Mouse (Mus musculus) midbrain, postnatal 0 days (tissue): ENCODE measurements around the gene Acsl5. TPM values are rescaled to one million over a fixed set of nuclear protein-coding genes. Genes with fewer than 3 reads are reported as not detected.

Source experiments
- ATAC-seq: fragments of 200-750 bp; cut with Nextera tagmentation; 2 replicates; pipeline ENCODE4 v1.8.0; 2017; ENCODE audit warnings: moderate number of reproducible peaks, mild to moderate bottlenecking, moderate TSS enrichment, moderate library complexity; ENCODE audit not compliant: low FRiP score
- DNase-seq: peaks from one replicate; pipeline ENCODE4 v3.0.0-alpha.2; 2015; ENCODE audit warnings: low spot score
- H3K27ac ChIP-seq: fragments of 300-500 bp; sonication (generic); 2 replicates; pipeline ENCODE4 v1.5.1; 2014; ENCODE audit warnings: low read depth, mild to moderate bottlenecking, low read length, mixed read lengths
- H3K27me3 ChIP-seq: fragments of 300-500 bp; sonication (generic); 2 replicates; pipeline ENCODE4 v1.6.1; 2014; ENCODE audit warnings: low read length, control low read depth, mixed read lengths; ENCODE audit not compliant: insufficient read depth
- H3K36me3 ChIP-seq: fragments of 300-500 bp; sonication (generic); 2 replicates; pipeline ENCODE4 v1.6.1; 2014; ENCODE audit warnings: low read length, control low read depth, mixed read lengths; ENCODE audit not compliant: insufficient read depth
- H3K4me1 ChIP-seq: fragments of 300-500 bp; sonication (generic); 2 replicates; pipeline ENCODE4 v1.6.1; 2014; ENCODE audit warnings: mild to moderate bottlenecking, control low read depth, antibody characterized with exemption, low read length, mixed read lengths; ENCODE audit not compliant: insufficient read depth
- H3K4me2 ChIP-seq: fragments of 300-500 bp; sonication (generic); 2 replicates; pipeline ENCODE4 v1.6.1; 2014; ENCODE audit warnings: low read depth, mild to moderate bottlenecking, low read length, mixed read lengths; ENCODE audit not compliant: poor library complexity, severe bottlenecking
- H3K4me3 ChIP-seq: fragments of 300-500 bp; sonication (generic); 2 replicates; pipeline ENCODE4 v1.5.1; 2014; ENCODE audit warnings: low read depth, mild to moderate bottlenecking, low read length, moderate library complexity
- H3K9ac ChIP-seq: fragments of 300-500 bp; sonication (generic); replicated peaks from 2 replicates; pipeline ENCODE4 v1.6.1; 2014; ENCODE audit warnings: mild to moderate bottlenecking, low read length, moderate library complexity, mixed read lengths; ENCODE audit not compliant: poor library complexity, severe bottlenecking
- H3K9me3 ChIP-seq: fragments of 300-500 bp; sonication (generic); 2 replicates; pipeline ENCODE4 v1.6.1; 2016; ENCODE audit warnings: low read length, control low read depth
- CTCF ChIP-seq: IDR thresholded peaks from 2 replicates; pipeline ENCODE4 v1.5.1; 2016; ENCODE audit warnings: antibody characterized with exemption, mild to moderate bottlenecking
- WGBS: fragments of 180-500 bp; shearing (Covaris S2); extraction: QIAGEN DNeasy Blood & Tissue Kit; methylation state at CpG from one replicate; pipeline ENCODE4 v1.1.7; 2014; 5-methylcytosine and 5-hydroxymethylcytosine counted together
- polyA plus RNA-seq: library from polyadenylated mRNA; unstranded; fragments of >200 nt; fragmentation: Nextera tagmentation; extraction: Ambion mirVana; gene quantifications from 2 replicates; pipeline ENCODE4 v1.2.1, GENCODE M21; 2015
- total RNA-seq: library from RNA; depleted of rRNA; stranded (reverse); fragments of >200 nt; gene quantifications from 2 replicates; pipeline ENCODE4 v1.2.3, GENCODE M21; 2014; rRNA removed

Acsl5 gene
- 15.1 and 18.0 TPM in 2 replicates for total RNA-seq
- polyA plus RNA-seq, result 12.7 and 13.9 TPM in 2 replicates

DNA sequence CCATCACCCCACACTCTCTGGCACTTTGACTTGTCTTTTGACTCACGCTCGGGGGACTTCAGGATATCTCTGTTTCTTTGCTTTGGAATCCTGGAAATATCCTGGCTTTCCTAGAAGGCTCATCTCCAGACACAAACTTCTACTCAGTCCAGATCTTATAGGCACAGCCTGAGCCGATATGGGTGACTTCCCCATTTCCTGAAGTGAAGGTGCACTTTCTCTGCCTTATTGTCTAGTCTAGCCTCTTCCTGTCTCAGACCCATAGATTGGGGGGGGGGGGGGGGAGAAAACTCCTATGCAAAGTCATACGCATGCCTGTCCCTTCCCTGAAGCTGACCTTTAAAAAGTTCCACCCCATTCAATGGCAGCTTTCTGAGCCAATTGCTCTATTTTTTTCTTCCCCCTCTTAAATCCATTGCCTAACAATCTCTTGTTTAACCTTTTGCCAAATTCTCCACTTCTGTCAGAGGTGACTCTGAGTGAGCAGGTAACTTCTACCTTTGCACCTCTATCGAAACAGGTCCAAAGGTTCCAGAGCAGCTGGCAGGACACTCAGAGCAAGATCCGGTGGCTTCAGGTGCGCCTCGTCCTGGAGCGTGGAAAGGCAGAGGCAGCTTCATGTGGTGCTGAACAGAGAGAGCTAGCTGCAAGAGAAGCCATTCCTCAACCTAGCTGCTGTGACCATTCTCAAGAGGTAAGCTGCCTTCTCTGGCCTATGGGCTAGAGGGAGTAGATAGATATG, at the start of gene Acsl5:
TSS of gene Acsl5 (plus strand) at position 556 of the 742 bp plus-strand sequence.
- Histone ChIP-seq H3K4me2 (no peak within 1 kb of the TSS), H3K4me3 (no peak within 1 kb of the TSS), H3K9ac (no peak within 1 kb of the TSS), H3K27ac (no peak within 1 kb of the TSS), H3K4me1 (no peaks in the 10 kb centered on the region), H3K27me3 (no peaks in the 10 kb centered on the region), H3K9me3 (no peaks in the 10 kb centered on the region), H3K36me3 (no peaks in the 10 kb centered on the region)
- 96% methylated on average over 9 of the region's 9 CpGs for WGBS
- no peak for DNase-seq
- TF ChIP-seq CTCF, result no peak
- no peak for ATAC-seq

DNA sequence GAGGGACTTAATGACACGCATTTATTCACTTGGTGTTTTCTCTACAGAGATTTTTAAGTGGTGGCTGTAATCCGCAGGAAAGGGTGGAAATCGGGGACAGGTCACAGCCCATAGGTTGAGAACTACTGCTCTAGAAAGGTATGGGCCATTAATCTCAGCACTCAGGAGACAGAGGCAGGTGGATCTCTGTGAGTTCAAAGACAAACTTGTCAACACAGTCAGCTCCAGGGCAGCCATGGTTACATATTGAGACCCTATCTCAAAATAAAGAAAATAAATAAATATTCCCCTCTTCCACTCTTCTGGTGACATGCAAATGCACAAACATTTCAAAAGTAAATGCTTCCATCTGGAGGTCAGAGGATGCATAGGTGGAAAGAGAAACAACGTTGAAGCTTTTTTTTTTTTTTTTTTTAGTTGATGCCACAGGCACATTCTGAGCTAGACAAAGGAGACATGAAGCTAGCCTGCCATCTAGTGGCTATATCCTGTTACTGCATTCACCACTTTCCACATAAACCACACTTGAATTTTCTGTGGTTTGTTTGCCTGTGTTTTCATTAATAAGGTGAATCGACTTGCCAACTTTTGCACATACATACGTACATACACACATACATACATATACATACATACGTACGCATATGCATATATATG, 45.1 kb upstream of the Acsl5 start:
- no peaks in the 10 kb centered on the region for H3K27me3 ChIP-seq
- WGBS, result 38% methylated on average over 8 of the region's 8 CpGs
- no peak overlapping the region for H3K4me3 ChIP-seq
- no peaks in the 10 kb centered on the region for H3K9me3 ChIP-seq
- H3K9ac ChIP-seq, result no peak overlapping the region
- ATAC-seq (peak; percentile 63; the same call in 1 of the 2 replicates), DNase-seq (peak; percentile 86)
- H3K4me2 ChIP-seq, result no peak overlapping the region
- H3K27ac ChIP-seq, result no peak overlapping the region
- TF ChIP-seq CTCF, result peak; percentile 94
- no peaks in the 10 kb centered on the region for H3K36me3 ChIP-seq
- no peaks in the 10 kb centered on the region for H3K4me1 ChIP-seq

DNA sequence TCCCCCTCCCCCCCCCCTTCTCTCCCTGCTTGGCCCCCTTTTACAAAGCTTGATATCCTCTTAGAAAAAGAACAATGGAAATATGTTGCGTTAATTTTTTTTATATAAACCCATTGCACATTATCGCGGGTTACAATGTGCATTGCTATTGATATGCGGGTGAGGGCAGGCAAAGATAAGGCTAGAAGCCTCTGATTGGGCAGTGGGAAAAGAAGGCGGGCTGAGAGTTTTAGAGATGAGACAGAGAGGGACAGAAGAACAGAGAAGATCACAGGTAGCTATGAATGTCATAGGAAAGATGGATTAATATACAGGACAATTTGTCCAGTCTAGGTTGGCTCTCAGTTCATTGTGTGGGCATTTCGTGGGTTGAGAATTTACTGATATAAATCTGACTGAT, 44.5 kb upstream of the Acsl5 start:
- Histone ChIP-seq H3K27me3 (no peaks in the 10 kb centered on the region), H3K9me3 (no peaks in the 10 kb centered on the region), H3K4me3 (no peak overlapping the region), H3K36me3 (no peaks in the 10 kb centered on the region), H3K9ac (no peak overlapping the region), H3K4me1 (no peaks in the 10 kb centered on the region), H3K4me2 (no peak overlapping the region), H3K27ac (no peak overlapping the region)
- no peak for ATAC-seq
- DNase-seq, result no peak
- TF ChIP-seq CTCF, result no peak
- WGBS, result 58% methylated on average over 6 of the region's 6 CpGs

DNA sequence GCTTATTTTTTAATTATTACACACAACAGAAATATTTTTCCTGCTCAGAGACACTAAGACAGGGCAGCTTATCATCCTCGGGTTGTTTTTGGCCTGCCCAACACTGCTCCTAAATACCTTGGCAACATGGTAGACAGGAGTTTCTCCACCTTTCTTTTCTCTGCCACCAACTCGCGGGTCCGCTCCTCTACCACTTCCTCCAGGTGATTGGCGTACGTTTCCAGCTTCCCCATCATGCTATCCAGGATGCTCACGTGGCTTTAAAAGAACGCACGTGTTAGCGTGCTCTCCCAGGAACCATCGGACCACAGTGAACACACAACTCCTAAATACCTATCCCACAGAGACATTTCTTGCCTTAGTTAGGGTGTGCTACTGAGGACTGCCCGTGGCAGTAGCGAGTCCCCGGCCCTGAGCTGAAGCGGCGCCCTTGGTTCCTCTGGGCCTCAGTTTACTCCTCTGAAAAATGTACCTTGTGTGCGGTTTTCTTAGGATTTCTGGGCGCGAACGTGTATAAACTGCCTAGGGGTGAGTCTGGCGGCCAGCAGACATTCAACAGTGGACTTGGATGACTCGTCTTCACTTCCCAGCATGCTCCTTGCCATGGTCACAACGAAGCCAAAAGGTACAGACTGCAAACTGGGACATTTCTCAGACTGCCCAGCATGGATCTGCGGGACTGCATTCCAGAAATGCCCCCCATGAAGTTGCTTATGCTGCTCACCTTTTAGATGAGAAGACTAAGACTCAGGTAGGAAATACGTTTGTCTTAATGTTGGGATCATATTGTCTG, 43.8 kb upstream of the Acsl5 start:
- no peak overlapping the region for H3K27ac ChIP-seq
- no peaks in the 10 kb centered on the region for H3K36me3 ChIP-seq
- DNase-seq, result no peak
- no peak for TF ChIP-seq CTCF
- no peak for ATAC-seq
- no peak overlapping the region for H3K9ac ChIP-seq
- H3K4me2 ChIP-seq, result no peak overlapping the region
- H3K4me3 ChIP-seq, result no peak overlapping the region
- WGBS, result 69% methylated on average over 25 of the region's 25 CpGs
- no peaks in the 10 kb centered on the region for H3K4me1 ChIP-seq
- no peaks in the 10 kb centered on the region for H3K9me3 ChIP-seq
- H3K27me3 ChIP-seq, result no peaks in the 10 kb centered on the region

DNA sequence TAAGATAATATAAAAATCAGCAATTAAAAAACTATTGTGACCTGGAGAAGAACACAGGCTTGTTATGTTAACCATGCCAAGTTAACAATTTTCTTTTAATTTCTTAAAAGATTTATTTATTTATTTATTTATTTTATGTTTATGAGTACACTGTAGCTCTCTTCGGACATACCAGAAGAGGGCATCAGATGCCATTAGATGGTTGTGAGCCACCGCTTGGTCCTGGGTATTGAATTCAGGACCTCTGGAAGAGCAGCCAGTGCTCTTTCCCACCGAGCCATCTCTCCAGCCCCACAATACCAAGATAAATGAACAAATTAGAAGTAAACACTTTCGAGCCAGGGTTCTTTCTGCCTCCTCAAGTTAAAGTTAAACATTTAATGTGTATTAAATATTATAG, 43.1 kb upstream of the Acsl5 start:
- ATAC-seq (no peak), DNase-seq (no peak)
- Histone ChIP-seq H3K4me2 (no peak overlapping the region), H3K9me3 (no peaks in the 10 kb centered on the region), H3K4me3 (no peak overlapping the region), H3K27ac (no peak overlapping the region), H3K36me3 (no peaks in the 10 kb centered on the region), H3K27me3 (no peaks in the 10 kb centered on the region), H3K4me1 (no peaks in the 10 kb centered on the region), H3K9ac (no peak overlapping the region)
- TF ChIP-seq CTCF, result 0 out of 2 replicates have a peak, but pooled peaks have one; percentile 17
- WGBS, result 73% methylated on average over 4 of the region's 4 CpGs
